Mouse (Mus musculus) stomach, embryonic 16.5 days (tissue): Measurements from ENCODE around the gene Serinc5. TPM values are rescaled to one million over a fixed set of nuclear protein-coding genes. Genes with fewer than 3 reads are reported as not detected.

Experiments
- ATAC-seq: fragments of 200-750 bp; cut with Nextera tagmentation; 2 replicates; pipeline ENCODE4 v1.8.0; 2017; ENCODE audit warnings: moderate number of reproducible peaks, moderate TSS enrichment; ENCODE audit not compliant: insufficient read depth, low FRiP score
- H3K27ac ChIP-seq: fragments of 300-500 bp; sonication (generic); 2 replicates; pipeline ENCODE4 v1.5.1; 2014; ENCODE audit warnings: low read length
- H3K27me3 ChIP-seq: fragments of 300-500 bp; sonication (generic); 2 replicates; pipeline ENCODE4 v1.6.1; 2014; ENCODE audit warnings: low read length, control low read depth, mixed read lengths; ENCODE audit not compliant: control insufficient read depth, insufficient read depth
- H3K36me3 ChIP-seq: fragments of 300-500 bp; sonication (generic); 2 replicates; pipeline ENCODE4 v1.6.1; 2014; ENCODE audit warnings: low read length; ENCODE audit not compliant: control insufficient read depth, insufficient read depth
- H3K4me1 ChIP-seq: fragments of 300-500 bp; sonication (generic); 2 replicates; pipeline ENCODE4 v1.6.1; 2014; ENCODE audit warnings: low read length, control low read depth, mixed read lengths; ENCODE audit not compliant: control insufficient read depth, insufficient read depth
- H3K4me2 ChIP-seq: fragments of 300-500 bp; sonication (generic); 2 replicates; pipeline ENCODE4 v1.6.1; 2014; ENCODE audit warnings: low read depth, low read length, mixed read lengths
- H3K4me3 ChIP-seq: fragments of 300-500 bp; sonication (generic); replicated peaks from 2 replicates; pipeline ENCODE4 v1.5.1; 2014; ENCODE audit warnings: mild to moderate bottlenecking, low read length
- H3K9ac ChIP-seq: fragments of 300-500 bp; sonication (generic); 2 replicates; pipeline ENCODE4 v1.6.1; 2014; ENCODE audit warnings: low read length
- H3K9me3 ChIP-seq: fragments of 300-500 bp; sonication (generic); replicated peaks from 2 replicates; pipeline ENCODE4 v1.6.1; 2016; ENCODE audit warnings: low read length, control low read depth; ENCODE audit not compliant: control insufficient read depth
- WGBS: fragments of 180-500 bp; shearing (Covaris S2); extraction: QIAGEN DNeasy Blood & Tissue Kit; methylation state at CpG from one replicate; pipeline ENCODE4 v1.1.7; 2014; 5-methylcytosine and 5-hydroxymethylcytosine counted together
- polyA plus RNA-seq: library from polyadenylated mRNA; unstranded; fragments of >200 nt; fragmentation: Nextera tagmentation; extraction: Ambion mirVana; gene quantifications from 2 replicates; pipeline ENCODE4 v1.2.1, GENCODE M21; 2015

Gene Serinc5
- polyA plus RNA-seq, 1 experiment from 2014 or later, result 29.9 TPM

DNA sequence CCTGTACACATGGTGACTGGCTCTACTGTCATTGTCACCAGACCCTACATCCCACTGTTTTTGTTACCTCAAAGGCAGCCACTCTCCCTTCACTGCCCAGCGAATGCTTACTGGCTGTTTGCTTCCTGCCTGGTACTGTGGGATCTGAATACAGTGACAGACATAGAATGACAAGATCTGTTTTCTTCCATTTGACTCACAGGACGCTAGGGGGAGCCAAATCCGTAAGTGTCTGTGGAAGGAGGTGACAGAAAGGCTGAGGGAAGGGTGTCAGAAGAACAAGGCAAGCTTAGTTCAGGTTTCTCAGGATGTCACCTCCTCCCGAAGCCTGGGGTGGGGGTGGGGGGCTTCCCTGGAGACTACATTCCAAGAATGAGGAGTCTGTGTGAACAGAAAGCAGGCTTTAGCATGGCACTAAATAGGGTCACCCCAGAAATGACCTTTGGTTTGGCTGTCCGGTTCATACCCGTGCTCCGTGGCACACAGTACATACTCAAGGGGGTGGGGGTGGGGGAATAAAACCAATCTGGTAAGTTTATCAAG, 140.2 kb downstream of the Serinc5 start:
- ATAC-seq, result peak; percentile 51; the same call in 1 of the 2 replicates
- Histone ChIP-seq H3K4me3 (no peak overlapping the region), H3K4me1 (peaks cover 3% of the 10 kb centered on the region; the same call in 1 of the 2 replicates)

DNA sequence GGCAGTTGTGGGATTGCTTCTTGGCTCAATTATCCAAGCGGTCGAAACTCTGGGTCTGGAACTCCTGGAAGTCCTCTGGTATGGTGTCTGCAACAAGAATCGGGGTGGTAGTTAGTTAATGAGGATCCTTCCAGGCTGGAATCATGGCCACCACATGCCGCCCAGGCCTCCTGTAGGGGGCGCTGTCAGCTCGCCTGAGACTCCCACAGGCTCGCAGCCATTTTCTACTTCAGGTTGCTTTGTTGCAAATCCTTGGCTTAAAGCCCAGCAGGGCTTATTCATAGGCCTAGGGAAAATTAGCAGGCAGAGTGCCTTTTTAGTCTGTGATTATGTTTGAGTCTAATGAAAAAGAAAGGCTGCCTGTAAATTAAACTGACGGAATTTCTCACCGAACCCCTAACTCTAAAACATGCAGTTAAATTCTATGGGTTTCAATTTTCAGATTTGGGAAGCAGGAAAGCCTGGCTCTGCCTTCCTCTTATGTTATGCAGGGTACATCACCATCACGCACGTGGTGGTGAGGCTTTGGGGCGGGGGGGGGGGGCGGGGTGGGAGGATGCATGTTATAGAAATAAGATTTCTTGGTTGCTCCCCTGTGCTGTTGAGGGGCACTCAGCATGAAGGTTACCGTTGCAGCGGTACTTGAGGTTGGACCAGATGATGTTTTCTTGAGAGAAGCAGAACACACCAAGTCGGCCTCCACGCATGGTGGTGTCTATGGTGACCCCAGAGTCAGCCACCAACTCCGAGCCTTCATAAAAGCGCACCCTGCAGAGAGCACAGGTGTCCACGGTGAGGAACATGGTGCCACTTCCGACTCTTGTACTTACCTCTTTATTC, 141.1 kb downstream of the Serinc5 start:
- Histone ChIP-seq H3K27me3 (no peaks in the 10 kb centered on the region), H3K4me3 (no peak overlapping the region), H3K4me1 (peaks cover 3% of the 10 kb centered on the region; the same call in 1 of the 2 replicates), H3K27ac (no peak overlapping the region), H3K9me3 (no peaks in the 10 kb centered on the region), H3K9ac (no peak overlapping the region), H3K36me3 (no peaks in the 10 kb centered on the region), H3K4me2 (no peak overlapping the region)
- ATAC-seq, result peak; percentile 60
- WGBS, result 58% methylated on average over 21 of the region's 21 CpGs

More for the DNA sequence above, 140.2 kb downstream of the Serinc5 start:
- H3K27ac ChIP-seq, result no peak overlapping the region
- 15% methylated on average over 7 of the region's 7 CpGs for WGBS
- H3K9ac ChIP-seq, result no peak overlapping the region; the same call in 1 of the 2 replicates
- no peaks in the 10 kb centered on the region for H3K36me3 ChIP-seq
- peak overlapping the region; percentile 27; the same call in 1 of the 2 replicates for H3K4me2 ChIP-seq
- H3K9me3 ChIP-seq, result no peaks in the 10 kb centered on the region
- no peaks in the 10 kb centered on the region for H3K27me3 ChIP-seq

DNA sequence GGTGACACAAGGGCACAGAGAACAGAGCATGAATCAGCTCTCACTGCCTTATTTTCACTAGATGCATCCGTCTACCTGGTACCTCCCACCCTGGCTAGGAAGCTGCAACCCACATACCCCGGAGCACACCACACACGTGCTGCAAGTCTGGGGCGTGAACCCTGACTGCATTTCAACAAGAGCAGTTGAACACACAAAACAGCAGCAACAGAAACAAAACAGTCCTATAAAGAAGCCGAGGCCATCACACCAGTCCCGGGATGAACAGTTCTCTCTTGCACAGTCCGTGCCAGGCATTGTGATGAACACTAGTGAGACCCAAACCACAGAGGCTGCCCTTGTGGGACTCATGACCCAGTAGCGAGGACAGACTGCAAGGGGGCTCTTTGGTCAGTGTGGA, 142.8 kb downstream of the Serinc5 start:
- peaks cover 3% of the 10 kb centered on the region; the same call in 1 of the 2 replicates for H3K4me1 ChIP-seq
- no peak overlapping the region for H3K9ac ChIP-seq
- no peak for ATAC-seq
- H3K4me3 ChIP-seq, result no peak overlapping the region
- no peaks in the 10 kb centered on the region for H3K36me3 ChIP-seq
- no peaks in the 10 kb centered on the region for H3K9me3 ChIP-seq
- H3K4me2 ChIP-seq, result no peak overlapping the region
- no peak overlapping the region for H3K27ac ChIP-seq
- WGBS, result 79% methylated on average over 8 of the region's 8 CpGs
- no peaks in the 10 kb centered on the region for H3K27me3 ChIP-seq

DNA sequence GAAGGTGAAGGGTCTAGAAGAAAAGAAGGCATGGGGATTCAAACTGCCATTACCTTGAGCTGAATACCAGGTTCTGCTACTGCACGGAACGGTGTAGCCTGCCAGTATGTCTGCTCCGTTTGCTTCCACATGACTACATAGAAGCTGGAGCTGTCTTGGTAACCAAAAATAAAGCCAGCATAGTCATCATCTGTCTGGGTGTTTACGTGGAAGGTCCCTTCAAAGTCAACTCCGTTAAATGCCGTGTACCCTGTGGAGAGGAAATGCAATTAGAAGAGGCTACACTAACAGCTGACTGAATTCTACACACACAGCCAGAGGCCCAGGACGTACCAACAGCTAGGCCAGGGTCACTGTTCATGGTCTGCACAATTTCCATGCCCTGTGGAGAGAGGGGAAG, 144.1 kb downstream of the Serinc5 start:
- Histone ChIP-seq H3K36me3 (no peaks in the 10 kb centered on the region), H3K27me3 (no peaks in the 10 kb centered on the region), H3K4me2 (no peak overlapping the region), H3K27ac (no peak overlapping the region), H3K4me3 (no peak overlapping the region), H3K9me3 (no peaks in the 10 kb centered on the region), H3K9ac (no peak overlapping the region), H3K4me1 (peaks cover 3% of the 10 kb centered on the region; the same call in 1 of the 2 replicates)
- WGBS, result 73% methylated on average over 7 of the region's 7 CpGs
- ATAC-seq, result no peak

DNA sequence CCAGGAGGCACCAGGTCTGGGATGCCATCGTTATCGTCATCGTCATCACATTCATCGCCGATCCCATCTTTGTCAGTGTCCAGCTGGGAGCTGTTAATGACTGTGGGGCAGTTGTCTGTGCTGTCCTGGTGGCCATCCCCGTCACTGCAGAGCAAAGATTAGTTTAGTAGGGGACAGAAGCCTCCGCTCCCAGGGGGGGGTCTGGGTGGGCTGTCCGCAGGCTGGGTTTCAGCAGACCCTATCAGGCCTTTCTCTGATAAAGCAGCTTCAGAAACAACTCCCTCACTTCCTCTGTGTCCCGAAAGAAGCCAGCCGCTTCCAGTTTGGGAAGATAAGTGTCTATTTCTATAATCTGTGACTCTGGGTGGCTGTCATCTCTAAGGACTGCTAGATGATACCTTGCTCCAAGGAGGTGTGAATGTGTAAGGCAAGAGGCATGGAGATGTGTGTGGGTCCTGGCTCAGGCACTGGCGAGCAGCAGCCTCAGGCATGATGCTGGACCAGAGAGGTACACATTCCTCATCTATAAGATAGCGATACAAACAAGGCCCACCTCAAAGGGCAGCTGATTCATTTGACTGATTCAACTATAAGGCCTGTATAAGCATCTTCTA, 147.2 kb downstream of the Serinc5 start:
- H3K4me1 ChIP-seq, result no peaks in the 10 kb centered on the region
- H3K9ac ChIP-seq, result no peak overlapping the region
- H3K9me3 ChIP-seq, result no peaks in the 10 kb centered on the region
- H3K4me3 ChIP-seq, result no peak overlapping the region
- no peaks in the 10 kb centered on the region for H3K36me3 ChIP-seq
- ATAC-seq, result no peak
- no peak overlapping the region for H3K27ac ChIP-seq
- H3K27me3 ChIP-seq, result no peaks in the 10 kb centered on the region
- 77% methylated on average over 12 of the region's 12 CpGs for WGBS
- H3K4me2 ChIP-seq, result no peak overlapping the region

DNA sequence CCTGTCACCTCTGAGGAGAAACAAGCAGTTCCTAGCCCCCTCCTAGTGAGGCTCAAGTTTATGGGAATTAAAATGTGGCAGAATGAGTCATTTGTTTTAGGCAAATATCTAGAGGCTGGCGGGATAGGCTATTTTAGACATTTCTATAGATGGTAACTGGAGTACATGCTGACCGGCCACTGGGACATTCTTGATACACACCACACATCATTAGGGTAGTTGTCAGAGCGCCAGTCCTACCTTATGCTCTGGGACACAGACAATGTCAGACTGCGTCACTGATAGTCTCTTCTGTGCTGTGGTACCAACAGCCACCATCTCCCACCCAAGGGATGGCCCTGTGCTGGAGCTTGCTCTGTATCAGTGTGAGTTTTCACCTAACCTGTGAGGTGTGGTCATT, 148.2 kb downstream of the Serinc5 start:
- no peaks in the 10 kb centered on the region for H3K27me3 ChIP-seq
- 83% methylated on average over 4 of the region's 4 CpGs for WGBS
- no peak for ATAC-seq
- H3K4me2 ChIP-seq, result no peak overlapping the region
- H3K9me3 ChIP-seq, result no peaks in the 10 kb centered on the region
- H3K27ac ChIP-seq, result no peak overlapping the region
- no peaks in the 10 kb centered on the region for H3K4me1 ChIP-seq
- no peaks in the 10 kb centered on the region for H3K36me3 ChIP-seq
- H3K9ac ChIP-seq, result no peak overlapping the region
- no peak overlapping the region for H3K4me3 ChIP-seq

DNA sequence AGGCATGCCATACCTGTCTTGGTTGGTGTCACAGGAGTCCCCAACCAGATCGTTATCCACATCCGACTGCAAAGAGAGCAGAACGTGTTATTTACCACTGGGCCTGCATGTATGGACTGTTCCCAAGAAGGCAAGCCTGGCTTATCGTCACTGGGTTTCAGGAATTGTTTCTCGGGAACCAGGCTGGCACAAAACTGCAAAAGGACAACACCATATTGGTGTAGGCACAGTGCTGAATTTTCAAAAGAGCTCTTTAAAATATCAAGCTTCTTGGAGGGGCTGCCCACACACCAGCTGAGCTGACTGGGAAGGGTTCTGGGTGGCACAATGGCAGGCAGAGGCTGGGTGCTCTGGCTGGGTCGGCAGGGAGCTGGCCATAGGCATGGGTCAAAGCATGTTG, 149.6 kb downstream of the Serinc5 start:
- WGBS, result 83% methylated on average over 6 of the region's 6 CpGs
- H3K9ac ChIP-seq, result no peak overlapping the region
- no peak overlapping the region for H3K4me2 ChIP-seq
- H3K9me3 ChIP-seq, result no peaks in the 10 kb centered on the region
- no peak overlapping the region for H3K27ac ChIP-seq
- no peaks in the 10 kb centered on the region for H3K36me3 ChIP-seq
- ATAC-seq, result no peak
- H3K4me3 ChIP-seq, result no peak overlapping the region
- no peaks in the 10 kb centered on the region for H3K4me1 ChIP-seq
- no peaks in the 10 kb centered on the region for H3K27me3 ChIP-seq
